Mouse (Mus musculus) 416B (cell line): ENCODE measurements at regions not wholly inside any gene's neighbourhood (a gene's known extent, or its start where the extent isn't known, plus 50 kb on each side); places are given as distances from the start of the nearest gene placed in this dataset.

Experiments
- DNase-seq: peaks from one replicate; pipeline ENCODE4 v3.0.0; 2011; ENCODE audit warnings: low read depth

GRCm38 (mm10) chr2:171332826-171333225, 601.2 kb downstream of the Dok5 start:
- DNase-seq = no peak

GRCm38 (mm10) chr2:171331529-171331928, 599.9 kb downstream of the Dok5 start:
- no peak for DNase-seq

DNA sequence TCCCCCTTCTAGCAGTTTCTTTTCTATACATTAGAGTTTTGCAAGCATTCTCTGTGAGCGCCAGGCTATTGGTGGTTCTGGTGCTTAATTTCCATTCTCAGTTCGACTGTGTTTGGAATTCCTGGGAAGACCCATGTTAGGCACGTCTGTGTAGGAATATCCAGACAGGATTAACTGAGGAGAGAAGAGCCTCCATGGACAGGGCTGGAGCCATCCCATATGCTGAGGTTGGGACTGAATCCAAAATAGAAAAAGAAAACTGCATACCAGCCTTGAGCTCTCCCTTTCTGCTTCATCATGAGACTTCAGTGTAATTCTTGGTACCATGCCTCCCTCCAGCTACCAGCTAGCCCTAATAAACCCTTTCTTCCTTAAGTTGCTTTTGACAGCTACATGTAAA, 595.3 kb downstream of the Dok5 start:
- DNase-seq = no peak

DNA sequence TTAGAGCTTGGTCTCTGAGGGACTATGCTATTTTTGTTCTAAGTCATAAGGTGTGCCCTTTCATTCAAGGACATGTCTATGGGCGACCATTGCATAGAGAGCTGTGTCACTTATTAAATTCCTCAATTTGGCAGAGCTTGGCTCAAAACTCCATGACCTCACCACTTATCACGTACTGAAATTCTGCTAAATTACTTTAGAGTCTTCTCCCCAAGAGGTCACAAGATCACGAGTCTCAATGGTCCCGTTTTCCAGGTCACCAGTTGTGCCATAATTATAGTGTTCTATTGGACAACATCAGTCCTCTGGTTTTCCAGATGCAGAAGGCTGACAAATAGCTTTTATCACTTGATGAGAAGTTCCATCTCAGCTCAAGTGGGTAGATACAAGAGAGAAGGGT, 576.9 kb downstream of the Dok5 start:
- no peak for DNase-seq

GRCm38 (mm10) chr2:171306000-171306399, 574.4 kb downstream of the Dok5 start:
- DNase-seq = no peak

GRCm38 (mm10) chr2:171298519-171298918, 566.9 kb downstream of the Dok5 start:
- no peak for DNase-seq

- no peak for DNase-seq
Observed at GRCm38 (mm10) chr2:171295603-171296002, 564.0 kb downstream of the Dok5 start.

DNA sequence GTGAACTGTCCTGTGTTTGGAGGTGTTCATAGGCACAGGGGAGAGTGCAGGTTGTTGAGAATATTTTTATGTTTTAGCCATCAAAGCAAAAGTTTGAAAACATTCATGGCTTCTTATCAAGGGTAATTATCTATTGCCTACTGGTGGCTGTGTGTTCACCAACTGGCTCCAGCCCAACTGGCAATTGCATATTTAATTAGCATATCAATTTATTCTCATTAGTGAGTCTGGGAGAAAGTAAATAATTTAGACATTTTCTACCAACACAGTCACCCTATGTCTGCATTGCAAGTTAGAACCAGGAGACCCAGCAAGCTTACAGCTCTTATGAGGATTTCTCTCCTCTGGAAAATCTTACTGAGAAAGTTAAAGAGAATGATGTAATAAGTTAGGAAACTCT, 561.0 kb downstream of the Dok5 start:
- no peak for DNase-seq

DNA sequence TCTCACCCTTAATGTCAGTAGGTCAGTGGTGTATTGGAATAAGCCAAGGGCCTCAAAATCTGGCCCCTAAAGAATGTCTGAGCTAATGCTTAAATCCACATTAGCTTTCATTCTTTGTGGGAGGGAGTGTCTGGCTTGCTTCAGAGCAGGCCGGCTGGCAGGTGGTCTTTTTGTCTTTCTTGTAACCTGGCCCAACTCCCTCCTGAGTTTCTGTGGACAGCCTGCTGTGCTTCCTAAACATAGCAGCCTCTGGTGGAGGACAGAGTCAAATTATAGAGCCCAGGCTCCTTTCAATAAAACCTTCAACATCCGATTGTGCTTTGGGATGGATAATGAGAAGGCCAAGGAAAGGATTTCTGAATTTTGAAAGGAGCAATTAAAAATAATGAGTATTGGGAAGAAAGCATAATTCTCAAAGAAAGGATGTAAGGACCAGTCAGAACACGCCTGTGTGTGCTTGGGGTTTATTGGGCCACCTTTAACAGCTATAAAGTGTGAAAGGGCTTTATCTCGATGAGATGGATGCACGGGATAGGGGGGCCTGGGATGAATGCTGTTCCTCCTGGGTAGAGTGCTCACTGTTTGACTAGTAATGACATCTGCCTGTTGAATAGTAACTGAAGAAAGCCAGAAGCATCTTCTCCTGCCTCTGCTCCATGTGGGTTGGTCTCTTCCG, 554.2 kb downstream of the Dok5 start:
- no peak for DNase-seq

DNA sequence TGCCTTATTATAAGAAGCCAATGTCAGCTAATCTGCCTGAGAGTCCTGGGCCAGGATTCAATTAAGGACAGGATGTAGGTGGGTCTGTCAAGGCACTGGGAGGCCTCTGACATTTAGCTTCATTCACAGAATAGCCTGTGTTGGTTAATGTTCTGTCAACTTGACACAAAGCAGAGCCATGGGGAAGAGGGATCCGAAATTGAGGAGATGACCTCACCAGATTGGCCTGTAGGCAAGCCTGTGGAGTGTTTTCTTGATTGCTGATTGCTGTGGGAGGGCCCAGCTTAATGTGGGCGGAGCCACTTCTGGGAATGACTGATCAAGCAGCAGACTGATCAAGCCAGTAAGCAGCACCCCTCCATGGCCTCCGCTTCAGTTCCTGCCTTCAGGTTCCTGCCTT, 548.5 kb downstream of the Dok5 start:
- no peak for DNase-seq

- DNase-seq = no peak
Observed at GRCm38 (mm10) chr2:171279319-171279718, 547.7 kb downstream of the Dok5 start.

- DNase-seq = no peak
Observed at GRCm38 (mm10) chr2:171253194-171253593, 521.6 kb downstream of the Dok5 start.

DNA sequence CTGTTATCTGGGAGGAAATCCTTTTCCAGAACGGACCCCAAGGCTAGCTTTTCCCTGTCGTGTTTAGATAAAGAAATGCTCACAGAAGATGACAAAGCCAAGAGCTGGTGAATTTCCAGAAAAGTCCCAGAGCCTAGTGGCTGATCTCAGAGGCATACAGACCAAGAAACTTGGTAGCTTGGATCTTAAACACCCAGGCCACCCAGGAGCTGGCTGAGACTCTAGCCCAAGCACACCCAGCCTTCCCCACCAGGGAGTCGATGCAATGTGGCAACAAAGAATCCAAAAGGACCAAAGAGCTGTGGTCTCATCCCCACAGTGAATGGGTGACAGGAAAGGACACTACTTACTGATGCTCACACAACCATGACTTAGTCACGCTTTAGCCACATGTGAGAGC, 513.8 kb downstream of the Dok5 start:
- DNase-seq = no peak

GRCm38 (mm10) chr2:171242356-171242755, 510.7 kb downstream of the Dok5 start:
- no peak for DNase-seq

GRCm38 (mm10) chr2:171237276-171237960, 505.8 kb downstream of the Dok5 start:
- no peak for DNase-seq

- no peak for DNase-seq
Observed at GRCm38 (mm10) chr2:171232812-171233211, 501.2 kb downstream of the Dok5 start.

- no peak for DNase-seq
Observed at GRCm38 (mm10) chr2:171231288-171232050, 499.9 kb downstream of the Dok5 start.

GRCm38 (mm10) chr2:171230536-171230935, 498.9 kb downstream of the Dok5 start:
- no peak for DNase-seq

DNA sequence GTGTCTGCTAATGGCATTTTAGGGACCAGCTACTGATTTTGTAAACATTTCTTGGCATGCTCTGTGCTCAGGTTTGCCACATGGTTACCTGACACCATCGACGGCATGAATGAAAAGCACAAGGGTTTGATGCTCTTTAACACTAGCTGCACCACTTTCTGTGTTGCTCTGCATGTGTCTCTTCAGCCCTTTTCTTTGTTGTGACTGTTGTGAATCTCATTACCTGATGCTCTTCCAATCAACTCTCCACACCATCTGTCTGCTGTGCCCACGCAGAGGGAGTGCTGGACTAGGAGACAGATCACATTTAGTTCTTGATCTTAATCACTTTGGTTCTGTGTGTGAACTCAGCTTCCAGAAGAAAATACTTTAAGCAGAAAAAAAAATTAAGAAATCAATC, 496.6 kb downstream of the Dok5 start:
- DNase-seq = no peak

- DNase-seq = no peak
Observed at GRCm38 (mm10) chr2:171213792-171214191, 482.2 kb downstream of the Dok5 start.

- no peak for DNase-seq
Observed at GRCm38 (mm10) chr2:171196472-171196871, 464.9 kb downstream of the Dok5 start.

- DNase-seq = no peak
Observed at GRCm38 (mm10) chr2:171192181-171192580, 460.6 kb downstream of the Dok5 start.
